Mouse (Mus musculus) heart, embryonic 13.5 days (tissue): ENCODE measurements around the gene Atp5d. TPM values are rescaled to one million over a fixed set of nuclear protein-coding genes. Genes with fewer than 3 reads are reported as not detected.

ENCODE experiments used
- ATAC-seq: fragments of 200-750 bp; cut with Nextera tagmentation; 2 replicates; pipeline ENCODE4 v1.8.0; 2017; ENCODE audit warnings: moderate TSS enrichment; ENCODE audit not compliant: insufficient number of reproducible peaks, low FRiP score, low TSS enrichment; ENCODE audit errors: extremely low read depth
- H3K27ac ChIP-seq: fragments of 300-500 bp; sonication (generic); replicated peaks from 2 replicates; pipeline ENCODE4 v1.5.1; 2015; ENCODE audit warnings: moderate library complexity, mild to moderate bottlenecking, inconsistent platforms
- H3K27me3 ChIP-seq: fragments of 300-500 bp; sonication (generic); replicated peaks from 2 replicates; pipeline ENCODE4 v1.6.1; 2015; ENCODE audit warnings: mild to moderate bottlenecking, inconsistent platforms
- H3K36me3 ChIP-seq: fragments of 300-500 bp; sonication (generic); 2 replicates; pipeline ENCODE4 v1.6.1; 2015; ENCODE audit warnings: mild to moderate bottlenecking, inconsistent platforms
- H3K4me1 ChIP-seq: fragments of 300-500 bp; sonication (generic); 2 replicates; pipeline ENCODE4 v1.6.1; 2015; ENCODE audit warnings: inconsistent platforms
- H3K4me2 ChIP-seq: fragments of 300-500 bp; sonication (generic); 2 replicates; pipeline ENCODE4 v1.6.1; 2015; ENCODE audit warnings: inconsistent platforms, mild to moderate bottlenecking, moderate library complexity
- H3K4me3 ChIP-seq: fragments of 300-500 bp; sonication (generic); 2 replicates; pipeline ENCODE4 v1.5.1; 2015; ENCODE audit warnings: moderate library complexity, mild to moderate bottlenecking, inconsistent platforms
- H3K9ac ChIP-seq: fragments of 300-500 bp; sonication (generic); 2 replicates; pipeline ENCODE4 v1.6.1; 2015; ENCODE audit warnings: inconsistent platforms, mild to moderate bottlenecking, moderate library complexity
- H3K9me3 ChIP-seq: fragments of 300-500 bp; sonication (generic); 2 replicates; pipeline ENCODE4 v1.6.1; 2016; ENCODE audit warnings: inconsistent platforms
- WGBS: fragments of 180-500 bp; shearing (Covaris S2); methylation state at CpG from one replicate; pipeline ENCODE4 v1.1.7; 2015; ENCODE audit warnings: mixed read lengths; 5-methylcytosine and 5-hydroxymethylcytosine counted together
- polyA plus RNA-seq: library from polyadenylated mRNA; unstranded; fragments of >200 nt; fragmentation: Nextera tagmentation; extraction: Ambion mirVana; gene quantifications from 2 replicates; pipeline ENCODE4 v1.2.1, GENCODE M21; 2015

The Atp5d gene
- polyA plus RNA-seq, 1 experiment from 2014 or later, result 808 TPM

DNA sequence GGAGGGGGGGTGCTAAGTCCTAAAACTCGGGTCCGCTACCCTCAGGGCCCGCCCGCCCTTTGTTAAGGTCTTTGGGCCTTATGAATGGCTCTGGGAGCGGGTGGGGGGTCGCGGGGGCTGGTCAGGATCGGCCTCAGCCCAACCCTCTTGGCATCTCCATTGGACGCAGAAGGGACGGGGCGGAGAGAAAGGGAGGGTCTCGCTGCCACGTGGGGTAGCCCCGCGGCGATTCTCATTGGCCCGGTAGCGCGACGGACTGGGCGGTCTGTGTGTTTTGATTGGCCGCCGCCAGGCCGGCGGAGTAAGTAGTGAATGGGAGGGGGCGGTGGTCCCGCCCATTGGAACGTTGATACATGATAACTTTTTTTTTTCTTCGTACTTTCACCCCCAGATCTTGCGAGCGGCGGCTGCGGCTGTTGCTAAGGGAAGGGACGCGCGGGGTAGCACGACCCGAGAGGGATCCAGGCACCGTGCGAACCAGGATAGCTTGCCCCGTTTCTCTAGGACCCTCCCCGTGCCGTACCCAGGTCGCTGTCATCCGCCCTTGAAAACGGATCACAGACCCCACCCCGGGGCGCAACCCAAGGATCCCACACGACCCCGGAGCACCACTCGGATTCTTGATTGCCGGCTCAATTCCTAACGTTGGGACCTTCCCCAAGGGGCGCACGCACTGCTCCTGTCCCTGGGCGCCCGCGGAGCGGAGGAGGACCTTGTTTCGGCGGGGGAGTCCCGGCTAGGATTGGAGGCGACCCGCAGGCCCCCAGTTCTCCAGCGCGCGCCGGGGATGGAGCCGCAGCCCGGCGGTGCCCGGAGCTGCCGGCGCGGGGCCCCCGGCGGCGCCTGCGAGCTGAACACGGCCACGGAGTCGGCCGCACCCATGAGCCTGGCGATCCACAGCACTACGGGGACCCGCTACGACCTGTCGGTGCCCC lies 11.1 kb downstream of the Atp5d start:
- Histone ChIP-seq H3K9me3 (no peaks in the 10 kb centered on the region), H3K36me3 (peaks cover 72% of the 10 kb centered on the region), H3K4me2 (peak overlapping the region; percentile 93), H3K27me3 (no peaks in the 10 kb centered on the region), H3K4me1 (peaks cover 66% of the 10 kb centered on the region), H3K4me3 (peak overlapping the region; percentile 95), H3K9ac (peak overlapping the region; percentile 100), H3K27ac (peak overlapping the region; percentile 99)
- WGBS, result under 1% methylated on average over 88 of the region's 88 CpGs
- peak; percentile 69 for ATAC-seq

- Histone ChIP-seq H3K36me3 (peaks cover 72% of the 10 kb centered on the region), H3K4me2 (peak overlapping the region; percentile 93), H3K9ac (peak overlapping the region; percentile 100), H3K4me3 (peak overlapping the region; percentile 95), H3K27me3 (no peaks in the 10 kb centered on the region), H3K27ac (peak overlapping the region; percentile 99), H3K4me1 (peaks cover 66% of the 10 kb centered on the region), H3K9me3 (no peaks in the 10 kb centered on the region)
- no peak for ATAC-seq
- WGBS, result under 1% methylated on average over 61 of the region's 71 CpGs
Observed at GRCm38 (mm10) chr10:80150226-80151210, 12.1 kb downstream of the Atp5d start.

GRCm38 (mm10) chr10:80151211-80152034 lies 13.0 kb downstream of the Atp5d start:
- H3K27ac ChIP-seq, result peak overlapping the region; percentile 99
- peak overlapping the region; percentile 100 for H3K9ac ChIP-seq
- no peaks in the 10 kb centered on the region for H3K9me3 ChIP-seq
- peaks cover 72% of the 10 kb centered on the region for H3K36me3 ChIP-seq
- peak overlapping the region; percentile 93 for H3K4me2 ChIP-seq
- WGBS, result 2% methylated on average over 25 of the region's 26 CpGs
- peak overlapping the region; percentile 95 for H3K4me3 ChIP-seq
- no peaks in the 10 kb centered on the region for H3K27me3 ChIP-seq
- peaks cover 66% of the 10 kb centered on the region for H3K4me1 ChIP-seq
- ATAC-seq, result no peak

- 13% methylated on average over 15 of the region's 15 CpGs for WGBS
- Histone ChIP-seq H3K4me2 (peak overlapping the region; percentile 93), H3K4me3 (peak overlapping the region; percentile 95), H3K36me3 (peaks cover 74% of the 10 kb centered on the region), H3K4me1 (peaks cover 66% of the 10 kb centered on the region), H3K27me3 (no peaks in the 10 kb centered on the region), H3K9me3 (no peaks in the 10 kb centered on the region), H3K9ac (peak overlapping the region; percentile 100), H3K27ac (peak overlapping the region; percentile 99)
- ATAC-seq, result no peak
Observed at GRCm38 (mm10) chr10:80152071-80152872, 13.8 kb downstream of the Atp5d start.

DNA sequence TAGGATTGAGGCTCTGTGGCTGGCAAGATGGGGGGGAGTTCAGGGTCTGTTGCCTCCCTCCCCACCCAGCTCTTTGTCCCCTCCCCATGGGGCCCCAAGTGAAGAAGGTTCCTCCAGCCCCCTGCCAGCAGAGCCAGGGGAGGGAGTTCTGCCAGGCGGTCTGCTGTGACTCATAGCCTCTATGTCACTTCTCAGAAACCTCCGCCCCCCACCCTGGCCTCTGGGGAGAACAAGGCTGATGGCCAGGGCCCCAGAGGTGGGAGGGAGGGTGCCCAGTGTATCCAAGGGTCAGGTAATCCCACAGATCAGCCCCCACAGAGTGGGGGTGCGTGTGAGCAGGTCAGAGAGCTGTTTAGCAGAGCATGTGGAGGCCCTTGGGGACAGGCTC lies 14.4 kb downstream of the Atp5d start:
- no peak for ATAC-seq
- Histone ChIP-seq H3K27me3 (no peaks in the 10 kb centered on the region), H3K9me3 (no peaks in the 10 kb centered on the region), H3K4me1 (peaks cover 66% of the 10 kb centered on the region), H3K4me3 (peak overlapping the region; percentile 95), H3K27ac (peak overlapping the region; percentile 99), H3K9ac (peak overlapping the region; percentile 100), H3K4me2 (peak overlapping the region; percentile 93), H3K36me3 (peaks cover 80% of the 10 kb centered on the region)
- WGBS, result 27% methylated on average over 3 of the region's 3 CpGs

- peak overlapping the region; percentile 100 for H3K9ac ChIP-seq
- ATAC-seq, result no peak
- H3K27ac ChIP-seq, result peak overlapping the region; percentile 99
- WGBS, result 85% methylated on average over 19 of the region's 19 CpGs
- H3K9me3 ChIP-seq, result no peaks in the 10 kb centered on the region
- peaks cover 80% of the 10 kb centered on the region for H3K36me3 ChIP-seq
- H3K4me2 ChIP-seq, result peak overlapping the region; percentile 93; the same call in 1 of the 2 replicates
- peaks cover 73% of the 10 kb centered on the region for H3K4me1 ChIP-seq
- no peaks in the 10 kb centered on the region for H3K27me3 ChIP-seq
- H3K4me3 ChIP-seq, result peak overlapping the region; percentile 95
Observed at GRCm38 (mm10) chr10:80153713-80154112, 15.3 kb downstream of the Atp5d start.

DNA sequence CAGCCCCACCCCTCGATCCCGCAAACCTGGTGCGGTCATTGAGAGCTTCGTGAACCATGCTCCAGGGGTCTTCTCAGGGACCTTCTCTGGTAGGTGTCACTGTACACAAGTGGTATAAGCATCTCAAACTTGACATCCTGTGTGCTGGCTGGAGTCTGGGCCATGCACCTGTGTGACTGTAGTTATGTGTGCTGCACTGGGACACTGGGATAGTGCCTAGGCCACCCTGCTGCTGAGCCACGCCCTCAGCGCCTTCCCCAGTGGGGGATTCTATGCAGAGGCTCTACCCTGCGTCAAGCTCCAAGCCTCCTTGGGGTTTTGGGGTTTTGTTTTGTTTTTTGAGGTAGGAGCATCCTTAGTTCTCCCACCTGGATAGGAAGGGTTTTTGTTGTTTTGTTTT lies 16.0 kb downstream of the Atp5d start:
- ATAC-seq, result no peak
- Histone ChIP-seq H3K9ac (peak overlapping the region; percentile 28; the same call in 1 of the 2 replicates), H3K27ac (0 out of 2 replicates have a peak overlapping the region, but pooled peaks have one; percentile 98), H3K4me1 (peaks cover 79% of the 10 kb centered on the region), H3K9me3 (no peaks in the 10 kb centered on the region), H3K4me3 (peak overlapping the region; percentile 1; the same call in 1 of the 2 replicates), H3K27me3 (no peaks in the 10 kb centered on the region), H3K36me3 (peaks cover 80% of the 10 kb centered on the region), H3K4me2 (no peak overlapping the region)
- WGBS, result 83% methylated on average over 7 of the region's 7 CpGs

GRCm38 (mm10) chr10:80155277-80155676 lies 16.8 kb downstream of the Atp5d start:
- 45% methylated on average over 1 of the region's 1 CpGs for WGBS
- peak overlapping the region; percentile 64 for H3K9ac ChIP-seq
- no peak for ATAC-seq
- H3K4me1 ChIP-seq, result peaks cover 84% of the 10 kb centered on the region
- H3K27me3 ChIP-seq, result no peaks in the 10 kb centered on the region
- H3K36me3 ChIP-seq, result peaks cover 75% of the 10 kb centered on the region
- no peak overlapping the region for H3K4me2 ChIP-seq
- peak overlapping the region; percentile 98; the same call in 1 of the 2 replicates for H3K27ac ChIP-seq
- H3K4me3 ChIP-seq, result no peak overlapping the region
- no peaks in the 10 kb centered on the region for H3K9me3 ChIP-seq

GRCm38 (mm10) chr10:80156002-80156751 lies 17.7 kb downstream of the Atp5d start:
- peaks cover 67% of the 10 kb centered on the region for H3K36me3 ChIP-seq
- no peaks in the 10 kb centered on the region for H3K27me3 ChIP-seq
- no peaks in the 10 kb centered on the region for H3K9me3 ChIP-seq
- no peak overlapping the region for H3K4me3 ChIP-seq
- H3K9ac ChIP-seq, result peak overlapping the region; percentile 64
- H3K4me1 ChIP-seq, result peaks cover 93% of the 10 kb centered on the region
- no peak for ATAC-seq
- WGBS, result 78% methylated on average over 29 of the region's 29 CpGs
- H3K4me2 ChIP-seq, result peak overlapping the region; percentile 16; the same call in 1 of the 2 replicates
- peak overlapping the region; percentile 98 for H3K27ac ChIP-seq
